Mouse (Mus musculus) G1E (cell line): ENCODE results near the gene Fam129c.

Source experiments
- CTCF ChIP-seq: IDR thresholded peaks from 2 replicates; pipeline ENCODE4 v1.5.1; 2012; ENCODE audit warnings: low read depth, low read length, inconsistent platforms, mixed read lengths
- GATA1 ChIP-seq: IDR thresholded peaks from 2 replicates; pipeline ENCODE4 v1.6.1; 2012; ENCODE audit warnings: borderline replicate concordance, low read length, inconsistent platforms, mixed read lengths
- TAL1 ChIP-seq: conservative IDR thresholded peaks from 2 replicates; pipeline ENCODE4 v1.6.1; 2012; ENCODE audit warnings: low read depth, low read length, inconsistent platforms, mixed read lengths

DNA sequence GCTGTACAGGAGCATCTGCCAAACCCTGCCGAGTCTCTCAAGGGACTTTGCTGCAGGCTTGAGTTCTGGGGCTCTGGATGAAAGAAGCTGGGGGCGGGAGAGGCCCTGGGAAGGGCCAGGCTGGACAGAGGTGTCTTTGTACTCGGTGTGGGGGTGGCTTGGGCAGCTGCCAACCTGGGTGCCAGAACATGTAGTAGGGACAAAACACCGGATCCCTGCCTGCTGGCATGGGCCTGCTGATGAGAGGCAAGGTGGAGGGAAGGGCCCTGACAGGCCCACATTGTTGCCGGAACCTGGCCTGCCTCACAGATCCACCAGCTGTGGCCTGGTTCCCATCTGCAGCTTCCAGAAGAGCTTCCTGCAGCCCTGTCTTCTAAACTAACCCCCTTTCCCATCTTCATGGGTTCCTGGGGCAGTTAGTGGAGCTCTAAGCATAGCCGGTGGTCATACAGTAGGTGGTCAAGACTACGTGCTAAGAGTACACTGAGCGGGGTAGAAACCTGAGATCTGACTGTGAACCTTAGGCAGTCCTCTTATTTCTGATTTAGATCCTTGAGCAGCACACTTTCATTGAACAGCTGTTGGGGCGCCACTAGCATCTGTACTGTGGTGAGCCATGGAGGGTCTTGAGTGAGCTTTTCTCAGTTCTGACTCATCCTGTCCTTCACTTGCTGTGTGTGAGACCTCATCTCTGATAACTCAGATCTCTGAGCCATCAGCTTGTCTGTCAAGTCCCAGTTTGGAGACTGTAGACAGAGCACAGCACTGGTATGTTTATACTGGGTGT lies 24.4 kb upstream of the Fam129c start:
- TF ChIP-seq CTCF (no peak), GATA1 (no peak), TAL1 (no peak)
